17 mouse cellular contexts compared by ENCODE assay signal in the genomic region with DNA sequence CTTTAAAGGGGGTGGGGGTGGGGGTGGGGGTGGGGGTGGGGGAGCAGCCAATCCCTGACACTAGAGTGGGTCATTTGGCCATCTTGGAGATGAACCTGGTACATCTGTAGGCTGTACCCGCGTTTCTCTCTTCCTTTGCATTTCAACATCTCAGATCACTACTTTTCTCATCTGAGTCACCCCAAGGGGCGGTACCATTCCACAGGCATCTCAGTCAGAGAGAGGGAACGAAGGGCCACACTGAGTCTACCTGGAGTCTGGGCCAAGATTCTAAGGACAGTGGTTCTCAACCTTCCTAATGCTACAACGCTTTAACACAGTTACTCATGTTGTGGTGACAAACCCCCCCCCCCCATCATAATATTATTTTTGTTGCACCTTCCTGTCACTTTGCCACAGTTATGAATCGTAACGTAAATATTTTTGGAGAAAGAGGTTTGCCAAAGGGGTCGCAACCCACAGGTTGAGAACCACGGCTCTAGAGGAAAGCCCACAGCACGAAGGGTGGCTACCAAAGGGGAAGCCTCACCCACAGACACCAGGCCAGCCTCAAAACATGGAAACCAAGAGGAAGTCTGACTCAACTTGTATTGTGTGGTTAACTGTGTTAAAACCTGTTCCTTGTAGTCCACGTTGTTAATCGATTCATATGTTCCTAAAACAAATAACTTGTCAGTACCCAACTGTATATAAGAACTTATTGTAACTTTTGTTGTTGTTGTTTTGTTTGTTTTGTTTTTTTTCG. TPM values are rescaled to one million over a fixed set of nuclear protein-coding genes. Genes with fewer than 3 reads are reported as not detected.
DNase-seq lines count a peak whose midpoint lies in the region; ATAC-seq and TF ChIP-seq lines count a peak whose summit lies in the region.
"Had no signal": no experiment of that assay in that cellular context is flagged by ENCODE, and none has a peak within 500 bp of the region (broad histone marks: within the 10 kb centered on the region; RNA-seq: fewer than 3 reads in every experiment).

No protein-coding gene starts in this region.

- H3K4me2 ChIP-seq in liver, postnatal 0 days (ENCODE audit: low read depth, low read length) = no peak overlapping the region
- H3K4me2 ChIP-seq in liver, embryonic 12.5 days = no peak overlapping the region
- H3K4me2 ChIP-seq: forebrain, embryonic 15.5 days; hindbrain, embryonic 13.5 days; liver, embryonic 13.5 days had no signal

- no peaks in the 10 kb centered on the region for H3K27me3 ChIP-seq in liver, postnatal 0 days (ENCODE audit: insufficient read depth, low read length)
- H3K27me3 ChIP-seq in liver, embryonic 12.5 days (replicated peaks) = no peaks in the 10 kb centered on the region
- H3K27me3 ChIP-seq in splenic B cell, adult 2 months (ENCODE audit: control insufficient read depth, insufficient read depth, low read length, poor library complexity, severe bottlenecking) = no peaks in the 10 kb centered on the region
- H3K27me3 ChIP-seq: forebrain, embryonic 15.5 days; hindbrain, embryonic 13.5 days; liver, embryonic 13.5 days had no signal

- 0 out of 2 replicates have a peak overlapping the region, but pooled peaks have one; percentile 29 for H3K27ac ChIP-seq in liver, postnatal 0 days (ENCODE audit: low read depth)
- H3K27ac ChIP-seq in liver, embryonic 12.5 days = no peak overlapping the region
- peak overlapping the region; percentile 77; the same call in 1 of the 2 replicates for H3K27ac ChIP-seq in ES-E14 (ENCODE audit: insufficient read depth, low read depth, low read length, poor library complexity, severe bottlenecking)
- H3K27ac ChIP-seq: liver, embryonic 13.5 days had no signal

- intact Hi-C loops in left cerebral cortex, postnatal 10 days (cut with DNase I) = no loop called here
- intact Hi-C loops in heart, postnatal 10 days (cut with DNase I) = no loop called here

- peaks cover 33% of the 10 kb centered on the region for H3K4me1 ChIP-seq in liver, postnatal 0 days (ENCODE audit: insufficient read depth)
- peaks cover 29% of the 10 kb centered on the region for H3K4me1 ChIP-seq in liver, embryonic 12.5 days
- H3K4me1 ChIP-seq in ES-E14 (ENCODE audit: control insufficient read depth in 2 of 2, insufficient read depth in 2 of 2, low read length in 2 of 2, poor library complexity in 1 of 2) = peaks cover 6 to 27% of the 10 kb centered on the region in 2 experiments

- DNase-seq in liver, postnatal 0 days = no peak
- no peak for DNase-seq in ES-E14 (ENCODE audit: low read depth, low spot score)
- DNase-seq in induced T-regulatory cell, adult 2 months (ENCODE audit: low read depth) = peak; percentile 71
- peak; percentile 15 for DNase-seq in splenic B cell, adult 2 months (ENCODE audit: low read depth, low spot score)
- DNase-seq in gastrocnemius, postnatal 4 days (ENCODE audit: low spot score in 2 of 2) = no peak
- DNase-seq in left cerebral cortex, postnatal 10 days (ENCODE audit: extremely low spot score in 1 of 2, low spot score in 2 of 2) = no peak
- no peak for DNase-seq in heart, postnatal 10 days
- DNase-seq: cerebellum, adult 18-20 months; embryo, embryonic 11 days; gastrocnemius, postnatal 25 days; kidney, adult 9 months; liver, embryonic 13.5 days; right cerebral cortex, adult 18-20 months had no signal

- TF ChIP-seq CTCF in liver, postnatal 0 days (IDR thresholded peaks at IDR 0.05; ENCODE audit: low read depth) = no peak

- H3K36me3 ChIP-seq in liver, postnatal 0 days (replicated peaks; ENCODE audit: insufficient read depth, low read length) = no peaks in the 10 kb centered on the region
- H3K36me3 ChIP-seq in liver, embryonic 12.5 days = no peaks in the 10 kb centered on the region
- no peaks in the 10 kb centered on the region for H3K36me3 ChIP-seq in ES-E14 (ENCODE audit: control insufficient read depth, insufficient read depth, low read length, poor library complexity, severe bottlenecking)
- H3K36me3 ChIP-seq in splenic B cell, adult 2 months (ENCODE audit: control insufficient read depth, insufficient read depth, low read length, poor library complexity, severe bottlenecking) = no peaks in the 10 kb centered on the region
- H3K36me3 ChIP-seq: forebrain, embryonic 15.5 days; hindbrain, embryonic 13.5 days; liver, embryonic 13.5 days had no signal

- TF ChIP-seq EP300 in liver, postnatal 0 days (IDR thresholded peaks at IDR 0.05; ENCODE audit: low read depth) = no peak

- in situ Hi-C loops in ES-E14 (cut with MboI; ENCODE audit: low sequenced_read_pairs in 2 of 2, unreplicated experiment in 2 of 2) = no loop called here

- WGBS in liver, postnatal 0 days (ENCODE audit: insufficient replicate concordance) = 65% methylated on average over 13 of the region's 13 CpGs
- 63% methylated on average over 13 of the region's 13 CpGs for WGBS in liver, embryonic 12.5 days (ENCODE audit: insufficient replicate concordance)

- no peak overlapping the region for H3K4me3 ChIP-seq in liver, postnatal 0 days (ENCODE audit: low read depth, low read length)
- no peak overlapping the region for H3K4me3 ChIP-seq in liver, embryonic 12.5 days
- no peak overlapping the region for H3K4me3 ChIP-seq in ES-E14 (ENCODE audit: insufficient read depth in 1 of 2, low read depth in 1 of 2, low read length in 2 of 2, poor library complexity in 1 of 2, severe bottlenecking in 1 of 2)
- H3K4me3 ChIP-seq: forebrain, embryonic 15.5 days; hindbrain, embryonic 13.5 days; liver, embryonic 13.5 days had no signal

- 0 out of 2 replicates have a peak, but pooled peaks have one; percentile 36 for ATAC-seq in liver, postnatal 0 days
- ATAC-seq in liver, embryonic 12.5 days = no peak
- ATAC-seq: midbrain, embryonic 16.5 days had no signal

- no peak overlapping the region for H3K9ac ChIP-seq in liver, postnatal 0 days (replicated peaks)
- no peak overlapping the region for H3K9ac ChIP-seq in liver, embryonic 12.5 days
- no peak overlapping the region for H3K9ac ChIP-seq in ES-E14 (ENCODE audit: insufficient read depth, low read depth, low read length, poor library complexity, severe bottlenecking)
- H3K9ac ChIP-seq: forebrain, embryonic 15.5 days; hindbrain, embryonic 13.5 days; liver, embryonic 13.5 days had no signal

- no peaks in the 10 kb centered on the region for H3K9me3 ChIP-seq in liver, postnatal 0 days (ENCODE audit: low read length)
- no peaks in the 10 kb centered on the region for H3K9me3 ChIP-seq in liver, embryonic 12.5 days (replicated peaks)
- no peaks in the 10 kb centered on the region for H3K9me3 ChIP-seq in ES-E14 (ENCODE audit: control insufficient read depth, insufficient read depth, low read depth, low read length)
- H3K9me3 ChIP-seq: forebrain, embryonic 15.5 days; hindbrain, embryonic 13.5 days; liver, embryonic 13.5 days had no signal

TF ChIP-seq in ES-E14, 5 proteins besides CTCF, POLR2A, EP300 and RAD21:
- TF ChIP-seq CHD2 (IDR thresholded peaks at IDR 0.05; ENCODE audit: low read depth, low read length) (0 out of 2 replicates have a peak, but pooled peaks have one; percentile 61), ZNF384 (IDR thresholded peaks at IDR 0.05; ENCODE audit: low read depth, low read length) (no peak)

RNA-seq across cellular contexts. Expression of a gene that starts 46.9 kb away (rescaled TPM):
- polyA plus RNA-seq in liver, postnatal 0 days (2015; fragmentation: Nextera tagmentation; extraction: Ambion mirVana) = 15.0 and 15.7 TPM in 2 replicates
- polyA plus RNA-seq in liver, embryonic 12.5 days (2016; fragmentation: Nextera tagmentation; extraction: Ambion mirVana) = 16.1 and 16.3 TPM in 2 replicates
- 93.0 and 124 TPM in 2 replicates for total RNA-seq in ES-E14 (2012; rRNA removed)
- 10 to 100 TPM; 61.0 to 70.4 TPM for total RNA-seq in gastrocnemius, postnatal 4 days (2021)
- total RNA-seq in left cerebral cortex, postnatal 10 days (2021) = 10 to 100 TPM; 93.9 to 94.3 TPM
- total RNA-seq in heart, postnatal 10 days (2021) = 10 to 100 TPM; 55.9 to 64.7 TPM

RNA-seq across cellular contexts. Expression of a gene that starts 47.7 kb away (rescaled TPM):
- polyA plus RNA-seq in liver, postnatal 0 days (2015; fragmentation: Nextera tagmentation; extraction: Ambion mirVana) = 18.5 and 19.6 TPM in 2 replicates
- 8.7 and 8.8 TPM in 2 replicates for polyA plus RNA-seq in liver, embryonic 12.5 days (2016; fragmentation: Nextera tagmentation; extraction: Ambion mirVana)
- total RNA-seq in ES-E14 (2012; rRNA removed) = 18.1 and 18.2 TPM in 2 replicates
- 10 to 100 TPM; 33.6 to 34.4 TPM for total RNA-seq in gastrocnemius, postnatal 4 days (2021)
- 10 to 100 TPM; 24.9 to 25.1 TPM for total RNA-seq in left cerebral cortex, postnatal 10 days (2021)
- 10 to 100 TPM; 41.5 to 41.9 TPM for total RNA-seq in heart, postnatal 10 days (2021)

Comparison
In these comparisons a context has a peak if more than half of its experiments do, and no peak if none do; other contexts are left out.
1. DNase-seq: peak in induced T-regulatory cell, adult 2 months (single experiment) and splenic B cell, adult 2 months (single experiment); none in liver, postnatal 0 days (single experiment), ES-E14 (single experiment), gastrocnemius, postnatal 4 days (0 of 2), left cerebral cortex, postnatal 10 days (0 of 2) and heart, postnatal 10 days (0 of 2).